Mouse (Mus musculus) embryonic facial prominence, embryonic 14.5 days (tissue): Measurements from ENCODE around the gene Olfr71. TPM values are rescaled to one million over a fixed set of nuclear protein-coding genes. Genes with fewer than 3 reads are reported as not detected.

Experiments used
- ATAC-seq: fragments of 200-750 bp; cut with Nextera tagmentation; 2 replicates; pipeline ENCODE4 v1.8.0; 2017; ENCODE audit warnings: low read depth, moderate number of reproducible peaks, moderate TSS enrichment
- DNase-seq: peaks from one replicate; pipeline ENCODE4 v3.0.0-alpha.2; 2015; ENCODE audit warnings: low spot score
- H3K27ac ChIP-seq: fragments of 300-500 bp; sonication (generic); replicated peaks from 2 replicates; pipeline ENCODE4 v1.5.1; 2014; ENCODE audit warnings: low read depth, mild to moderate bottlenecking, low read length, moderate library complexity
- H3K27me3 ChIP-seq: fragments of 300-500 bp; sonication (generic); replicated peaks from 2 replicates; pipeline ENCODE4 v1.6.1; 2014; ENCODE audit warnings: low read length; ENCODE audit not compliant: control insufficient read depth, insufficient read depth
- H3K36me3 ChIP-seq: fragments of 300-500 bp; sonication (generic); 2 replicates; pipeline ENCODE4 v1.6.1; 2014; ENCODE audit warnings: low read length, mixed read lengths; ENCODE audit not compliant: control insufficient read depth, insufficient read depth
- H3K4me1 ChIP-seq: fragments of 300-500 bp; sonication (generic); 2 replicates; pipeline ENCODE4 v1.6.1; 2014; ENCODE audit warnings: antibody characterized with exemption, low read length; ENCODE audit not compliant: control insufficient read depth, insufficient read depth
- H3K4me2 ChIP-seq: fragments of 300-500 bp; sonication (generic); 2 replicates; pipeline ENCODE4 v1.6.1; 2014; ENCODE audit warnings: low read depth, mild to moderate bottlenecking, low read length, moderate library complexity, mixed read lengths
- H3K4me3 ChIP-seq: fragments of 300-500 bp; sonication (generic); 2 replicates; pipeline ENCODE4 v1.5.1; 2014; ENCODE audit warnings: low read depth, mild to moderate bottlenecking, low read length
- H3K9ac ChIP-seq: fragments of 300-500 bp; sonication (generic); 2 replicates; pipeline ENCODE4 v1.6.1; 2014; ENCODE audit warnings: low read depth, mild to moderate bottlenecking, low read length, moderate library complexity, mixed read lengths
- H3K9me3 ChIP-seq: fragments of 300-500 bp; sonication (generic); 2 replicates; pipeline ENCODE4 v1.6.1; 2016; ENCODE audit warnings: low read length; ENCODE audit not compliant: control insufficient read depth
- WGBS: fragments of 180-500 bp; shearing (Covaris S2); extraction: QIAGEN DNeasy Blood & Tissue Kit; methylation state at CpG from one replicate; pipeline ENCODE4 v1.1.7; 2014; 5-methylcytosine and 5-hydroxymethylcytosine counted together
- polyA plus RNA-seq: library from polyadenylated mRNA; unstranded; fragments of >200 nt; fragmentation: Nextera tagmentation; extraction: Ambion mirVana; gene quantifications from 2 replicates; pipeline ENCODE4 v1.2.1, GENCODE M21; 2014

The Olfr71 gene
- 0.10 and 0.37 TPM in 2 replicates for polyA plus RNA-seq

DNA sequence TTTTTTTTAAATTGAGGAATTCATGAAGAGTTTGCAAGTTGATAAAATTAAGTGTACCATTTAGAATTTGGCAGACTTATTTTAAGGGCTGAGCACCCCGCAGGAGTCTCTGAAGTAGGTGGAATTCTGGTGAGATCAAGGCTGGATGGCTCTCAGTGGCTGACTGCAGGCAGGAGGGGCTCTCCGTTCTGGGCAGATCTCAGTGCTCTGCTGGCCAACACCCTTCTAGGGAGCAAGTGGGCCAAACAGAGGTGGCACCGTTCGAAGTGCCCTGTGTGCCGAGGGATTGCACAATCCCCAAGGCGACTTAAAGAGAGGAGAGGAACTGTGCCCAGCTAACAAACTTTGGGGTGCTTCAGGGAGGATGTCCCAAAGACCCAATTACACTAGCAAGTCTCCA lies at the start of gene Olfr71:
Gene Olfr71, minus strand, starts transcription at position 387 of the 400 bp plus-strand sequence.
- Histone ChIP-seq H3K27me3 (no peaks in the 10 kb centered on the region), H3K9me3 (no peaks in the 10 kb centered on the region), H3K4me2 (no peak within 1 kb of the TSS), H3K4me3 (no peak within 1 kb of the TSS), H3K9ac (no peak within 1 kb of the TSS; the same call in 1 of the 2 replicates), H3K36me3 (no peaks in the 10 kb centered on the region), H3K4me1 (no peaks in the 10 kb centered on the region), H3K27ac (no peak within 1 kb of the TSS)
- no peak for DNase-seq
- WGBS: 78% methylated on average over 6 of the region's 6 CpGs
- no peak for ATAC-seq

DNA sequence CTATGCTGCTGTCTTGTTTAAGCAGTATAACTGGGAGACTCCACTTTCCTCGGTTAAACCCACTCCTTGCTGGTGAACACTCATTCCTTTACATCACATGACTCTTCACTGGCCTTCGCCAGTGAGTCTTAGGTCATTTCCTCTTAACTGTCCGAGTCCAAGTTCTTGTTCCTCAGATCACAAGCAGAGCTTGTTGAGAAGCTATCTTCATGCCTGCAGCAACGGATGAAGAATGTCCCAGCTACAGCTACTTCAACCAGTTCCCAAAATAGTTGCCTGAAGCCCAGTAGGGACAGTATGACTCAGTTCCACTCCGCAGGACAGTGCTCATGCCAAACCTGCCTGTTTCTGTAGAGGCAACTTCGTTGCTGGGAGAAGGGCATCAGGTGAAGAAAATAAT lies 47.2 kb upstream of the Olfr71 start:
- 80% methylated on average over 6 of the region's 6 CpGs for WGBS
- no peaks in the 10 kb centered on the region; the same call in 1 of the 2 replicates for H3K4me1 ChIP-seq

DNA sequence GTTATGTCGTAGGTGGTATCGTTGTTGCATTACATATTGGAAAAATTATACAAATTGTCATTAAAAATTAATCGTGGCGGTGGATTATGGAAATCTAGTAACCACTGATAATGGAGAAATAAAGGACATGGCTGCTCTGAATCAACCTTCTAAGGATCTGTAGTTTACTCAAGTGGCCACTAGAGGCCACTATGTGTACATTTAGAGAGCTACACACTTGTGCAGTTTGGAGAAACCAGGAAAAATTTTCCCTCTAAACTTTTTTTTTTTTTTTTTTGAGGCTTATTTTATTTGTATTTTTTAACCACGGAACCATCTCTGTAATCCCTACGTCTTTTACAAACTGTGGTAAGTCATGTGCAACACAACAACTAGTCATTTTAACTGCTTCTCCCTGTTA lies 35.1 kb upstream of the Olfr71 start:
- H3K36me3 ChIP-seq: no peaks in the 10 kb centered on the region

More for the DNA sequence above, 47.2 kb upstream of the Olfr71 start:
- DNase-seq: no peak
- Histone ChIP-seq H3K4me3 (no peak overlapping the region), H3K9me3 (no peaks in the 10 kb centered on the region), H3K27ac (no peak overlapping the region), H3K36me3 (no peaks in the 10 kb centered on the region), H3K4me2 (no peak overlapping the region), H3K9ac (no peak overlapping the region), H3K27me3 (no peaks in the 10 kb centered on the region)
- ATAC-seq: no peak

DNA sequence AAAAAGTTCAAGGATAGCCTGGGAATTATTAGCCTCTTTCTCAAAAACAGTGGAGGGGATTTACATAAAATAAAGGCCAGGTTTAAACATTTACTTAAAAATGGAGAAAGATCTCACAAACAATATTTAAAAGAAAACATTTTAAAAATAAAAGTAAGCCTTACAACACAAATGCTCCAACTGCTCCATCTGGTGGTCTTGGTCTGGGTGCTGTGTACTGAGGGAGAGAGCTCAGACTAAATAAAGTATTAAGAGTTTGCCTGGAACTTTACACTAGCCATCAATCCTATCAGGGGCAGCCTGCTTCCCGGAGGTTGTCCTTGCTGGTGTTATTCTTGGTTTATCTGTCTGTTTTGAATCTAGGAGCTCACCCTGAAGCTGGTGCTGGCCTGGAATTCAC lies 33.0 kb upstream of the Olfr71 start:
- Histone ChIP-seq H3K4me3 (no peak overlapping the region), H3K9ac (no peak overlapping the region), H3K9me3 (no peaks in the 10 kb centered on the region), H3K4me1 (no peaks in the 10 kb centered on the region), H3K4me2 (no peak overlapping the region), H3K36me3 (no peaks in the 10 kb centered on the region), H3K27me3 (no peaks in the 10 kb centered on the region), H3K27ac (no peak overlapping the region)
- DNase-seq (no peak), ATAC-seq (no peak)
- WGBS: 45% methylated on average over 1 of the region's 1 CpGs

More for the DNA sequence above, 35.1 kb upstream of the Olfr71 start:
- ATAC-seq (no peak), DNase-seq (peak; percentile 76)
- no peak overlapping the region for H3K9ac ChIP-seq
- H3K9me3 ChIP-seq: 0 out of 2 replicates have a peak, but pooled peaks cover 6% of the 10 kb centered on the region
- no peak overlapping the region for H3K27ac ChIP-seq
- no peaks in the 10 kb centered on the region for H3K27me3 ChIP-seq
- no peak overlapping the region for H3K4me2 ChIP-seq
- WGBS: 14% methylated on average over 6 of the region's 6 CpGs
- H3K4me1 ChIP-seq: no peaks in the 10 kb centered on the region
- no peak overlapping the region for H3K4me3 ChIP-seq

DNA sequence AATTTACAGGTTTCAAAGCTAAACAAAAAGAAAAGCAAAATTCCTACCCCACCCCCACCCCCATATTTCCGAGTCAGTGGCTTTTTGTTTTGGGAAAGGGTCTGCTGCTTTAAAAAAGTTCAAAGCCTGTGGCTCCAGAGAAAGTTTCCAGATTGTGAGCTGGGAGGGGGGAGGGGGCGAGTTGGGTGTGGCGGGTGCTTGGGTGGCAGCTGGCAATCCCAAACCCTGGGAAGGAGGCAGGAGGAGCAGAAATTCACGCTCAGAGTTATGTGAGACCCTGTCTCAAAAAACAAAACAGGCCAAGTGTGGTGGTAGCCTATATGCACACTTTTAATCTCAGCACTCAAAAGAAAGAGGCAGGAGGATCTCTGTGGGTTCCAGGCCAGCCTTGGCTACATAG lies 32.6 kb upstream of the Olfr71 start:
- no peak overlapping the region for H3K4me2 ChIP-seq
- DNase-seq (no peak), ATAC-seq (no peak)
- 23% methylated on average over 4 of the region's 4 CpGs for WGBS
- no peaks in the 10 kb centered on the region for H3K4me1 ChIP-seq
- no peaks in the 10 kb centered on the region for H3K36me3 ChIP-seq
- H3K4me3 ChIP-seq: no peak overlapping the region
- no peak overlapping the region for H3K27ac ChIP-seq
- no peaks in the 10 kb centered on the region for H3K9me3 ChIP-seq
- H3K9ac ChIP-seq: no peak overlapping the region
- no peaks in the 10 kb centered on the region for H3K27me3 ChIP-seq

DNA sequence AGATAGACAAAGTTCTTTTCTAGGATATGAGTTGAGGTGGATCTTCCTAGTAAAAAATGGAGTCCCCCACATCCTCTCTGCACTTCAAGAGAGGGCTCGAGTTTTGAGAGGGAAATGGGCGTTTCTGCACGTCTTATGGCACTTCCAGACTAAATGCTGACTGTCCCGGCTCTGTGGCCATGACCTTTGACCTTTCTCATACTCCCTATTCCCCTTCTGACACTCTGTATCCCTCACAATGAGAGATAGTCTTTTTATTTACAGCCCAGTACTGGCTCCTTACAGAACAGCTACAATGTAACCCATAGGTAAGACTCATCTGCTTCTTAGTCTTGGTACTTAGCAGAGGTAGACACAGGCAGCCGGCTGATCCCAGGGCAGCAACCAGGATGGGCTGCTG lies 31.5 kb upstream of the Olfr71 start:
- ATAC-seq: no peak
- H3K4me1 ChIP-seq: no peaks in the 10 kb centered on the region
- H3K36me3 ChIP-seq: no peaks in the 10 kb centered on the region

DNA sequence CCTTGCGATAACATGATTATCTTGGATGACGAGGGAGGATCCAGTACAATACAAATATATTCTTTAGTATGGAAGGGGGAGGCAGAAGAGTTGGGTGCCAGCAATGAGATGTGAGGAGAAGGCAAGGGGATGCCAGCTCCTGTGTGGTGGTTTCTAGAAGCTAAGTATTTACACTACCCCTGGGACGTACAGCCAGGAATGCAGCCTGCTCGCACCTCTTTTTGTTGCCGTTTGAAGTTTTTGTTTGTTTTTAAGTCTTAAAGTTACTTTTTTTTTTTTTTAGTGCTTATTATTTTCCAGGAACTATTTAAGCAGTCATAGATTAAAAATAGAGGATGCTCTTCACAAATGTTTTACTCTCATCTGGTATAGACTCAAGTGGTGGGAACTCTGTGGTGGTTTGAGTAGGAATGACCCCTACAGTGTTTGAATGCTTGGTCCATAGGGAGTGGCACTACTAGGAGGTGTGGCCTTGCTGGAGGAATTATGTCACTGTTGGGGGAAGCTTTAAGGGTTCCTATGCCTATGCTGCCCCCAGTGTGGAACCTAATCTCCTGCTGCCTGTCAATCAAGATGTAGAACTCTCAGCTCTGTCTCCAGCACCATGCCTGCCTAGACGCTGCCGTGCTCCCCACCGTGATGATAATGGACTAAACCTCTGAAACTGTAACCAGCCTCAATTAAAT lies 29.1 kb upstream of the Olfr71 start:
- WGBS: 68% methylated on average over 8 of the region's 8 CpGs
- no peaks in the 10 kb centered on the region for H3K9me3 ChIP-seq
- H3K4me3 ChIP-seq: no peak overlapping the region
- H3K4me1 ChIP-seq: no peaks in the 10 kb centered on the region
- DNase-seq (no peak), ATAC-seq (no peak)
- no peaks in the 10 kb centered on the region for H3K27me3 ChIP-seq
- no peaks in the 10 kb centered on the region for H3K36me3 ChIP-seq
- H3K9ac ChIP-seq: no peak overlapping the region
- no peak overlapping the region for H3K27ac ChIP-seq
- no peak overlapping the region for H3K4me2 ChIP-seq

More for the DNA sequence above, 31.5 kb upstream of the Olfr71 start:
- H3K9ac ChIP-seq: no peak overlapping the region
- H3K9me3 ChIP-seq: no peaks in the 10 kb centered on the region
- WGBS: 61% methylated on average over 5 of the region's 5 CpGs
- no peak overlapping the region for H3K27ac ChIP-seq
- no peak overlapping the region for H3K4me2 ChIP-seq
- H3K4me3 ChIP-seq: no peak overlapping the region
- no peaks in the 10 kb centered on the region for H3K27me3 ChIP-seq
- no peak for DNase-seq

DNA sequence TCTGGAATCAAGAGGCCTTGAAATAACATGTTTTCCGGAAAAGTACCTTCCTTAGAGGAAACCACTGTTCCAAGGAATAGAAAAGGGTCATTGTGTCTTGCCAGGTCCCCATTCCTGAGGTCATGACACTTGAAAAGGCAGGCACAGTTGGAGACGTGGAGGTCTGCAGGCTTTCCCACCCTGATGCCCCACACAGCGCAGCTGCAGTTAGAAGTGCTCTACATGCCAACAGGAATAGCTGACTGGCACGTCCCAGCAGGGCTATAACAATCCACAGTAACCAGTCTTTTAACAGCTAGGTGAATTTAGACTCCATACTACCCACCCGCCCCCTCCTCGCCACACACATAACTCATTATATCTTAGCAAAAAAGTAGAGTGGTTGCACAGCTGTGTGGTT lies 27.1 kb upstream of the Olfr71 start:
- Histone ChIP-seq H3K36me3 (no peaks in the 10 kb centered on the region), H3K27me3 (no peaks in the 10 kb centered on the region), H3K9ac (no peak overlapping the region), H3K4me3 (no peak overlapping the region), H3K9me3 (no peaks in the 10 kb centered on the region), H3K4me1 (no peaks in the 10 kb centered on the region), H3K4me2 (no peak overlapping the region), H3K27ac (no peak overlapping the region)
- no peak for DNase-seq
- 48% methylated on average over 6 of the region's 6 CpGs for WGBS
- ATAC-seq: no peak

DNA sequence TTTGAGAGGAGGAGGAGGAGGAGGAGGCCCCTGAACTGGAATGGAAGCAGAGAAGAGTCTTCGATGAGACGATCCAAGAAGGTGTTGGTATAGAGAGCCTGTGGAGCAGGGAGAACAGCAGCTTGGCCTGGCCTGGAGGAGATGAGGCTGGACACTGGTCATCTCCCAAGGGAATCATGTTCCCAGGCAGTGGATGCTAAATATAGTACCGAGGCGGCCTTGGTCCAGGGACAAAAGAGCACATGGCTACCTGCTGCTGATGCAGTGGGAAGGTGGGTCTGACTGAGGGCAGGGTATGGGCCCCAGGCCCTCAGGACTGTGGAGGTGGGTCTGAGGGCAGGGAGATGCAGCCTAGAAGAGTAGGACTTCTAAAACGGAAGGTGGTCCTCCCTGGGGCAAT lies 23.1 kb upstream of the Olfr71 start:
- no peak overlapping the region for H3K4me2 ChIP-seq
- 76% methylated on average over 5 of the region's 5 CpGs for WGBS
- no peak for DNase-seq
- H3K9me3 ChIP-seq: no peaks in the 10 kb centered on the region
- no peak for ATAC-seq
- no peaks in the 10 kb centered on the region for H3K36me3 ChIP-seq
- no peaks in the 10 kb centered on the region for H3K27me3 ChIP-seq
- no peak overlapping the region for H3K27ac ChIP-seq
- no peak overlapping the region for H3K4me3 ChIP-seq
- H3K4me1 ChIP-seq: 0 out of 2 replicates have a peak, but pooled peaks cover 2% of the 10 kb centered on the region
- H3K9ac ChIP-seq: no peak overlapping the region
